Mouse (Mus musculus) limb, embryonic 14.5 days (tissue): ENCODE data around the gene Frmd6. TPM values are rescaled to one million over a fixed set of nuclear protein-coding genes. Genes with fewer than 3 reads are reported as not detected.

ENCODE experiments used
- ATAC-seq: fragments of 200-750 bp; cut with Nextera tagmentation; 2 replicates; pipeline ENCODE4 v1.8.0; 2017; ENCODE audit warnings: low read depth, moderate number of reproducible peaks, moderate TSS enrichment; ENCODE audit not compliant: low FRiP score
- DNase-seq: peaks from one replicate; pipeline ENCODE4 v3.0.0-alpha.2; 2015; ENCODE audit warnings: low spot score
- H3K27ac ChIP-seq: fragments of 300-500 bp; sonication (generic); replicated peaks from 2 replicates; pipeline ENCODE4 v1.5.1; 2014; ENCODE audit warnings: low read depth, mild to moderate bottlenecking, low read length, moderate library complexity, mixed read lengths
- H3K27me3 ChIP-seq: fragments of 300-500 bp; sonication (generic); 2 replicates; pipeline ENCODE4 v1.6.1; 2014; ENCODE audit warnings: low read length, mixed read lengths; ENCODE audit not compliant: control insufficient read depth, insufficient read depth
- H3K36me3 ChIP-seq: fragments of 300-500 bp; sonication (generic); 2 replicates; pipeline ENCODE4 v1.6.1; 2014; ENCODE audit warnings: mild to moderate bottlenecking, low read length, moderate library complexity, mixed read lengths; ENCODE audit not compliant: control insufficient read depth, insufficient read depth
- H3K4me1 ChIP-seq: fragments of 300-500 bp; sonication (generic); 2 replicates; pipeline ENCODE4 v1.6.1; 2014; ENCODE audit warnings: antibody characterized with exemption, low read length, mixed read lengths; ENCODE audit not compliant: control insufficient read depth, insufficient read depth
- H3K4me2 ChIP-seq: fragments of 300-500 bp; sonication (generic); replicated peaks from 2 replicates; pipeline ENCODE4 v1.6.1; 2014; ENCODE audit warnings: low read depth, mild to moderate bottlenecking, low read length, moderate library complexity; ENCODE audit not compliant: severe bottlenecking
- H3K4me3 ChIP-seq: fragments of 300-500 bp; sonication (generic); replicated peaks from 2 replicates; pipeline ENCODE4 v1.5.1; 2014; ENCODE audit warnings: low read length
- H3K9ac ChIP-seq: fragments of 300-500 bp; sonication (generic); 2 replicates; pipeline ENCODE4 v1.6.1; 2014; ENCODE audit warnings: mild to moderate bottlenecking, low read depth, low read length, moderate library complexity; ENCODE audit not compliant: severe bottlenecking
- H3K9me3 ChIP-seq: fragments of 300-500 bp; sonication (generic); 2 replicates; pipeline ENCODE4 v1.6.1; 2016; ENCODE audit warnings: low read length; ENCODE audit not compliant: control insufficient read depth
- POLR2A ChIP-seq: fragments of 200-500 bp; IDR thresholded peaks from 2 replicates; pipeline ENCODE4 v1.8.0; 2012; ENCODE audit warnings: inconsistent platforms, mild to moderate bottlenecking, moderate library complexity, borderline replicate concordance; ENCODE audit not compliant: insufficient read depth, insufficient read length; ENCODE audit errors: extremely low read depth
- WGBS: fragments of 180-500 bp; shearing (Covaris S2); extraction: QIAGEN DNeasy Blood & Tissue Kit; methylation state at CpG from one replicate; pipeline ENCODE4 v1.1.7; 2014; 5-methylcytosine and 5-hydroxymethylcytosine counted together
- polyA plus RNA-seq, 2 experiments: library from polyadenylated mRNA; depleted of rRNA in 1 of 2; stranded (reverse) in 1 of 2; unstranded in 1 of 2; fragments of >200 nt; fragmentation: Nextera tagmentation in 1 of 2; extraction: Ambion mirVana in 1 of 2; gene quantifications; 2 replicates each; pipeline versions ENCODE4 v1.2.1 to v1.2.3; 2012 to 2014

Frmd6 gene
- polyA plus RNA-seq, 2 experiments = 48.6 to 64.9 TPM

GRCm38 (mm10) chr12:70800086-70800485 lies 25.2 kb upstream of the Frmd6 start:
- no peak for ATAC-seq
- Histone ChIP-seq H3K27ac (no peak overlapping the region), H3K4me1 (peaks cover 11% of the 10 kb centered on the region), H3K9ac (no peak overlapping the region), H3K4me2 (no peak overlapping the region), H3K36me3 (no peaks in the 10 kb centered on the region), H3K27me3 (no peaks in the 10 kb centered on the region), H3K4me3 (no peak overlapping the region), H3K9me3 (no peaks in the 10 kb centered on the region)
- 86% methylated on average over 8 of the region's 8 CpGs for WGBS
- no peak for DNase-seq
- no peak for TF ChIP-seq POLR2A

- H3K9ac ChIP-seq = no peak overlapping the region
- no peaks in the 10 kb centered on the region for H3K36me3 ChIP-seq
- H3K27me3 ChIP-seq = no peaks in the 10 kb centered on the region
- WGBS = 76% methylated on average over 8 of the region's 8 CpGs
- H3K4me3 ChIP-seq = no peak overlapping the region
- no peak overlapping the region for H3K4me2 ChIP-seq
- no peak for TF ChIP-seq POLR2A
- peaks cover 9% of the 10 kb centered on the region for H3K4me1 ChIP-seq
- DNase-seq (no peak), ATAC-seq (no peak)
- no peaks in the 10 kb centered on the region for H3K9me3 ChIP-seq
- H3K27ac ChIP-seq = no peak overlapping the region
These were observed 24.0 kb upstream of the Frmd6 start for GRCm38 (mm10) chr12:70801361-70801760.

DNA sequence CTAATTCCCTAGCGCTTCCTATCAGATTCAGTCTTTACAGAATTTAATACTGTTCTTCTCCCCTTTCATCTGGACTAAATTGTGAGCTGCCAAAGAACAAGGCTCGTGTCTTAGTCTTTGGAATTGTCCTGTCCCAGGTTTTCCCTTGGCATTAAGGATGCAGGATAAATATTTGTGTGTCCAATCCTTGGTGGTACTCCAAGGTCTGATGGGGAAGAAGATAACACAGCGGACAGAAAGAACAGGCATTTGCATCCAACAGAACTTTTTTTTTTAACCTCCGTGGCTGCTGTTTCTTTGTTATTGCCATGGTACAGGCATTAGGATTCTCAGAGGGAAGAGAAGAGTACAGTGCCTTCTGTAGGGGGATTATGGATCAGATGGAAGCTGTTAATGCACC lies 21.8 kb upstream of the Frmd6 start:
- 77% methylated on average over 4 of the region's 4 CpGs for WGBS
- Histone ChIP-seq H3K36me3 (no peaks in the 10 kb centered on the region), H3K27ac (no peak overlapping the region), H3K9me3 (no peaks in the 10 kb centered on the region), H3K27me3 (no peaks in the 10 kb centered on the region), H3K9ac (no peak overlapping the region), H3K4me2 (no peak overlapping the region), H3K4me3 (no peak overlapping the region), H3K4me1 (peaks cover 9% of the 10 kb centered on the region)
- ATAC-seq = no peak
- TF ChIP-seq POLR2A = no peak
- no peak for DNase-seq

GRCm38 (mm10) chr12:70804989-70805388 lies 20.3 kb upstream of the Frmd6 start:
- Histone ChIP-seq H3K4me3 (no peak overlapping the region), H3K4me1 (no peaks in the 10 kb centered on the region), H3K27me3 (no peaks in the 10 kb centered on the region), H3K27ac (no peak overlapping the region), H3K4me2 (no peak overlapping the region), H3K36me3 (no peaks in the 10 kb centered on the region), H3K9ac (no peak overlapping the region), H3K9me3 (no peaks in the 10 kb centered on the region)
- TF ChIP-seq POLR2A = no peak
- 74% methylated on average over 2 of the region's 2 CpGs for WGBS
- ATAC-seq = no peak
- no peak for DNase-seq

DNA sequence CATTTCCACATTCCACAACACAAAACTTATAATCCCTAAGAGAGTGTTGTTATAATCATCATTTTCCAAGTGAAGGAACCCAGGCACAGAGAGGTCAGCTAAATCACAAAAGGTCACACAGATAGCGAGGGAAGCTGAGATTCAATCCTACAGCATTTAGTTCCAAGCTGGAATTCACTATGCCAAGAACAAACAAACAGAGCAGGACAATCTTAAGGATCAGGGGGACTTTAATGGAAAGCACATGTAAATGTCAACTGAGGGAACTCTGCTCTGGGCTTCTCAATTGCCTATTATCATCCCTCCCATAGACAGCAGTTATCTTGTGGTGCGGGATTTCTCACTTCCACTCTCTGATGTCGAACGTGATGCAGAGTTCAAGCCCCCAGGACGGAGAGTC lies 17.8 kb upstream of the Frmd6 start:
- Histone ChIP-seq H3K4me3 (no peak overlapping the region), H3K36me3 (no peaks in the 10 kb centered on the region), H3K4me1 (no peaks in the 10 kb centered on the region), H3K9ac (no peak overlapping the region), H3K27ac (no peak overlapping the region), H3K9me3 (no peaks in the 10 kb centered on the region), H3K27me3 (no peaks in the 10 kb centered on the region), H3K4me2 (no peak overlapping the region)
- DNase-seq (no peak), ATAC-seq (no peak)
- 23% methylated on average over 5 of the region's 5 CpGs for WGBS
- TF ChIP-seq POLR2A = no peak

- H3K9ac ChIP-seq = no peak overlapping the region
- ATAC-seq = no peak
- no peak overlapping the region for H3K27ac ChIP-seq
- no peak overlapping the region for H3K4me2 ChIP-seq
- H3K27me3 ChIP-seq = no peaks in the 10 kb centered on the region
- H3K4me1 ChIP-seq = no peaks in the 10 kb centered on the region; the same call in 1 of the 2 replicates
- no peak overlapping the region for H3K4me3 ChIP-seq
- DNase-seq = no peak
- no peaks in the 10 kb centered on the region for H3K36me3 ChIP-seq
- H3K9me3 ChIP-seq = no peaks in the 10 kb centered on the region
- no peak for TF ChIP-seq POLR2A
- 59% methylated on average over 6 of the region's 6 CpGs for WGBS
These were observed 17.3 kb upstream of the Frmd6 start for GRCm38 (mm10) chr12:70807975-70808374.
